Mouse (Mus musculus) hindbrain, embryonic 16.5 days (tissue): ENCODE measurements around the gene Wdr4. TPM values are rescaled to one million over a fixed set of nuclear protein-coding genes. Genes with fewer than 3 reads are reported as not detected.
"Not testable (repeated sequence)": the region's sequence is repeated elsewhere in the genome, so short reads cannot be mapped to it uniquely, and the experiment has no call there.

Source experiments
- ATAC-seq: fragments of 200-750 bp; cut with Nextera tagmentation; 2 replicates; pipeline ENCODE4 v1.8.0; 2017; ENCODE audit warnings: moderate TSS enrichment, moderate library complexity
- H3K27ac ChIP-seq: fragments of 300-500 bp; sonication (generic); 2 replicates; pipeline ENCODE4 v1.5.1; 2014; ENCODE audit warnings: low read depth, mild to moderate bottlenecking, control low read depth, low read length, moderate library complexity
- H3K27me3 ChIP-seq: fragments of 300-500 bp; sonication (generic); replicated peaks from 2 replicates; pipeline ENCODE4 v1.6.1; 2014; ENCODE audit warnings: low read length; ENCODE audit not compliant: control insufficient read depth, insufficient read depth
- H3K36me3 ChIP-seq: fragments of 300-500 bp; sonication (generic); 2 replicates; pipeline ENCODE4 v1.6.1; 2014; ENCODE audit warnings: mild to moderate bottlenecking, low read length, moderate library complexity, mixed read lengths; ENCODE audit not compliant: control insufficient read depth, insufficient read depth
- H3K4me1 ChIP-seq: fragments of 300-500 bp; sonication (generic); 2 replicates; pipeline ENCODE4 v1.6.1; 2014; ENCODE audit warnings: low read depth, low read length; ENCODE audit not compliant: control insufficient read depth, insufficient read depth
- H3K4me2 ChIP-seq: fragments of 300-500 bp; sonication (generic); 2 replicates; pipeline ENCODE4 v1.6.1; 2014; ENCODE audit warnings: mild to moderate bottlenecking, low read length, control low read depth, moderate library complexity
- H3K4me3 ChIP-seq: fragments of 300-500 bp; sonication (generic); 2 replicates; pipeline ENCODE4 v1.5.1; 2014; ENCODE audit warnings: mild to moderate bottlenecking, low read length, control low read depth, moderate library complexity
- H3K9ac ChIP-seq: fragments of 300-500 bp; sonication (generic); 2 replicates; pipeline ENCODE4 v1.6.1; 2014; ENCODE audit warnings: low read depth, mild to moderate bottlenecking, control low read depth, low read length, moderate library complexity
- H3K9me3 ChIP-seq: fragments of 300-500 bp; sonication (generic); 2 replicates; pipeline ENCODE4 v1.6.1; 2014; ENCODE audit warnings: mild to moderate bottlenecking, low read length, moderate library complexity; ENCODE audit not compliant: control insufficient read depth
- WGBS: fragments of 180-500 bp; shearing (Covaris S2); extraction: QIAGEN DNeasy Blood & Tissue Kit; methylation state at CpG from one replicate; pipeline ENCODE4 v1.1.7; 2014; 5-methylcytosine and 5-hydroxymethylcytosine counted together
- polyA plus RNA-seq: library from polyadenylated mRNA; unstranded; fragments of >200 nt; fragmentation: Nextera tagmentation; extraction: Ambion mirVana; gene quantifications from 2 replicates; pipeline ENCODE4 v1.2.1, GENCODE M21; 2015

The Wdr4 gene
- polyA plus RNA-seq, 1 experiment from 2014 or later = 38.1 TPM

DNA sequence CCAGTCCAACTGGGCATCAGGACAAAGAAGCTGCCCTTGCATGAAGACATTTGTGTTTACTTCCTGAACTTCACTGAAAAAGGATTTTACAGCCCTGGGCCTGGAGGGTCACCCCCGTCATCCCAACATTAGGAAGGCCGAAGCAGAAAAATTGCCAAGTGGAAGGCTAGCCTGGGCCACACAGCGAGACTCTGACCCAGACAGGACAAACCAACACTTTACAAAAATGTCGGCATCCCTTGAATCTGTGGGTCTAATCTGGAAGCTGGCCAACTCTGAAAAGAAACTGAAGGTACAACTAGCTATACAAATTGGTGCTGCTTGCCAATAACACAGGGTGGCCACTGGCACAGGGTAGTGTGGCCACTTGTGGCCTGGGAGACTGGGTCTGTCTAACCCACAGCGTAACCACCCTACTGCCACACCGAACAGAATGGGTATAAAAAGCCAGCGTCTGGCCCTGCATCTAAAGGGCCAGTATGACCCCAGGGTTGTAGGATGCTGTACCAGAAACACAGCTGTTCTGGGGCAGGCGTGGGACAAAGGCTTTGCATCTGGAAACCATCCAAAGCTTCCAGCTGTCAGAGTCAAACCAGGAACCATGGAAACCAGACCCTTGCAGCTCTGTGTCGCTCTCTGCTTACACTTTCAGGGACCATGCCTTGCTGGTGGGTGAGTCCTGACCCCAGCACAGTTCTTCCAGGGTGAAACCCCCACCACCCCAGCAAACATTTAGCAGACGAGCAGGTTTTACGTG is 37.5 kb upstream of the Wdr4 start:
- peaks cover 12% of the 10 kb centered on the region for H3K4me1 ChIP-seq
- no peak overlapping the region for H3K9ac ChIP-seq
- no peaks in the 10 kb centered on the region for H3K27me3 ChIP-seq
- H3K36me3 ChIP-seq = no peaks in the 10 kb centered on the region
- ATAC-seq = peak; percentile 73
- WGBS = 43% methylated on average over 11 of the region's 11 CpGs
- no peak overlapping the region for H3K4me2 ChIP-seq
- no peak overlapping the region for H3K4me3 ChIP-seq
- peak overlapping the region; percentile 52 for H3K27ac ChIP-seq
- H3K9me3 ChIP-seq = no peaks in the 10 kb centered on the region

DNA sequence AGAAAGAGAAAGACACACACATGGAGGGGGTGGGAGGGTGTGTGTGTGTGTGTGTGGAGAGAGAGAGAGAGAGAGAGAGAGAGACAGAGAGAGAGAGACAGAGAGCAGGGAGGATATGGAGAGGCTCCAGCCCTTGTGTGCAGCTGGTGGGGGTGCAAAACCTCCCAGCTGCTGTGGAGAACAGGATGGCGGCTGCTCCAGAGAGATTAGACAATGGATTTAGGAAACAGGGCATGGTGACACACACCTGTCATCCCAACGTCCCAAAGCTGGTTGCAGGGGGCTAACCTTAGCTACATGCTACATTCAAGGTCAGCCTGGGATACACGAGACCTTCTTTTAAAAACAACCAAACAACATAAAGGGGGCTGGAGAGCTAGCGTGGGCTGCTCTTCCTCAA is 36.5 kb upstream of the Wdr4 start:
- H3K4me3 ChIP-seq = no peak overlapping the region
- no peak for ATAC-seq
- no peaks in the 10 kb centered on the region for H3K36me3 ChIP-seq
- H3K9ac ChIP-seq = no peak overlapping the region
- H3K9me3 ChIP-seq = no peaks in the 10 kb centered on the region
- 73% methylated on average over 4 of the region's 4 CpGs for WGBS
- H3K27me3 ChIP-seq = no peaks in the 10 kb centered on the region
- H3K4me2 ChIP-seq = no peak overlapping the region
- H3K27ac ChIP-seq = no peak overlapping the region
- peaks cover 12% of the 10 kb centered on the region for H3K4me1 ChIP-seq

DNA sequence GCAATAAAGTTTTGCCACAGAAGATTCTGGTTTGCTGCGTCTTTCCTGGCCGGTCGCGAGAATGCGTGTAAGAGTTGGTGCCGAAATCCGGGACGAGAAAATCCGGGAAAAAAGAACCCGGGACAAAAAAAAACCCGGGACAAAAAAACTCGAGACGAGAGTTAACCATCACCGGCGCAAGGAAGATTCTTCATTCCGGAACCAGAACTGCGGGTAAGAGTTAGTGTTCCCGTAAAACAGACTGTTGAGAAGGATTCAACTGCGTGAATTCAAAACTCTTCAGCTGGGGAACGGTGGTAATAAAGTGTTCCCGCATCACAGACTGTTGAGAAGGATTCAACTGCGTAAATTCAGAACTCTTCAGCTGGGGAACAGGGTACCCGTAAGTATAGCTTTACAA is 32.8 kb upstream of the Wdr4 start:
- not testable (repeated sequence) for H3K9ac ChIP-seq

GRCm38 (mm10) chr17:31549389-31549788 is 29.6 kb upstream of the Wdr4 start:
- 61% methylated on average over 8 of the region's 8 CpGs for WGBS
- H3K9me3 ChIP-seq = no peaks in the 10 kb centered on the region
- H3K4me3 ChIP-seq = no peak overlapping the region
- no peaks in the 10 kb centered on the region for H3K27me3 ChIP-seq
- no peak overlapping the region for H3K27ac ChIP-seq
- no peaks in the 10 kb centered on the region for H3K4me1 ChIP-seq
- H3K36me3 ChIP-seq = no peaks in the 10 kb centered on the region
- no peak overlapping the region for H3K9ac ChIP-seq
- H3K4me2 ChIP-seq = no peak overlapping the region
- no peak for ATAC-seq

More for the DNA sequence above, 32.8 kb upstream of the Wdr4 start:
- not testable (repeated sequence) for H3K4me2 ChIP-seq, H3K4me3 ChIP-seq, H3K27me3 ChIP-seq, H3K4me1 ChIP-seq, H3K36me3 ChIP-seq, H3K27ac ChIP-seq, ATAC-seq, H3K9me3 ChIP-seq
- WGBS = 95% methylated on average over 23 of the region's 23 CpGs

DNA sequence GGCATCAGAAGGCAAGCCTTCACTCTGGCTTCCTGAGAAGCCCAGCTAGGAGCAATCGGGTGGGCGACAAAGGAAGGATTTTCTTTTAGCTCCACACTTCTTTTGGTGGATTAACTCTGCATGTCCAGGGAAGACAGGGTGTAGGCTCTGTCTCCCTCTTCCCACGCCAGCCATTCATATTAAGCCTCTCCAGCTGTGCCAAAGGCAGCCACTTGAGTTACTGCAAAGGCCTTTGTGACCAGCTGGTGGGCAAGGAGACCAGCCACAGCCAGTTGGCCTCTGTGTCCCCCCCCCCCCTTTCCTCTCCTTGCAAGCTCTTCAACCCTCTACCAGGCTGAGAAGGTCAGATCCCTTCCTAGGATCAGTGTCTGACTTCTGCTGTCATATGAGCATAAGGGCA is 28.2 kb upstream of the Wdr4 start:
- H3K4me3 ChIP-seq = no peak overlapping the region
- H3K9ac ChIP-seq = no peak overlapping the region
- H3K27me3 ChIP-seq = no peaks in the 10 kb centered on the region
- no peak overlapping the region for H3K4me2 ChIP-seq
- no peaks in the 10 kb centered on the region for H3K9me3 ChIP-seq
- WGBS = 60% methylated on average over 3 of the region's 3 CpGs
- H3K4me1 ChIP-seq = no peaks in the 10 kb centered on the region
- ATAC-seq = no peak
- no peaks in the 10 kb centered on the region for H3K36me3 ChIP-seq
- H3K27ac ChIP-seq = no peak overlapping the region

GRCm38 (mm10) chr17:31546444-31547196 is 26.8 kb upstream of the Wdr4 start:
- no peak for ATAC-seq
- 87% methylated on average over 9 of the region's 9 CpGs for WGBS
- Histone ChIP-seq H3K36me3 (no peaks in the 10 kb centered on the region), H3K27me3 (no peaks in the 10 kb centered on the region), H3K4me3 (no peak overlapping the region), H3K9me3 (no peaks in the 10 kb centered on the region), H3K4me2 (no peak overlapping the region), H3K9ac (no peak overlapping the region), H3K4me1 (no peaks in the 10 kb centered on the region), H3K27ac (no peak overlapping the region)

DNA sequence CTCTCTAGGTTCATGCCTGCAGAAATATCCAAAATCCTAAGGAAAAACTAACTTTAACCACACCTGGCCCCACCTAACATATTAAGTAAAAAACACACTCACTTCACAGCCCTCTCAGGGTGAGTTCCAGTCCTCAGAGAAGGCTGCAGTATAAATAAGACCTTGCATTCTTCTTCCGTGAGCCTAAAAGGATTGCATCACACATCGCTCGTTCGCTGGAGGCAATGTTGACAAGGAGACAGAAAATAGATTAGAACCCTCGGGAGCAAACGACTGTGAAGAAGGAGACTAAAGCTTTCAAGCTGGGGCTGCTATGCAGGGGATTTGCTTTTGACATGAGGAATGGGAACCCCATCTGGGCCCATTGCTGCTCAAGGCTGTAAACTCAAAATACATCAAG is 23.8 kb upstream of the Wdr4 start:
- 23% methylated on average over 6 of the region's 6 CpGs for WGBS
- ATAC-seq = no peak
- H3K4me2 ChIP-seq = no peak overlapping the region
- no peak overlapping the region for H3K27ac ChIP-seq
- H3K36me3 ChIP-seq = no peaks in the 10 kb centered on the region
- no peaks in the 10 kb centered on the region for H3K9me3 ChIP-seq
- no peaks in the 10 kb centered on the region for H3K4me1 ChIP-seq
- no peaks in the 10 kb centered on the region for H3K27me3 ChIP-seq
- H3K4me3 ChIP-seq = no peak overlapping the region
- no peak overlapping the region for H3K9ac ChIP-seq

DNA sequence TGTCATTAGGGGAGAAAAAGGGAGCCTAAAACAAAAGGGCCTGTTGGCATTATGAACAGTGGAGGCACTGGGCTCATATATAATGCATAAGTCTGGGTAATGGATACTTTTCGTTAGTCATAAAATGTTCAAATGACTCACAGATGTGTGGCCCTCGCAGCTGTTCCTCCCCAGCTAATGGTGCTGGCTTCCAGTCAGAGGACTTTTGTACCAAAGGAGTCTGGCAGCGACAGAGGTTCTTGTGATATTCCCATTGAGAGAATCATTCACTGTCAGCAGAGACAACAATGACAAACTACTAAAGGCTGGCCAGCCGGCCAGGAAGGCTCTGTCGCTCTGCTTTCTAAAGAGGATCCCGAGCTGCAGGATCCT is 21.7 kb upstream of the Wdr4 start:
- Histone ChIP-seq H3K27me3 (no peaks in the 10 kb centered on the region), H3K36me3 (no peaks in the 10 kb centered on the region), H3K4me1 (no peaks in the 10 kb centered on the region), H3K4me3 (no peak overlapping the region), H3K9ac (no peak overlapping the region), H3K27ac (peak overlapping the region; percentile 49), H3K9me3 (no peaks in the 10 kb centered on the region), H3K4me2 (no peak overlapping the region)
- 20% methylated on average over 6 of the region's 6 CpGs for WGBS
- ATAC-seq = 0 out of 2 replicates have a peak, but pooled peaks have one; percentile 46

- Histone ChIP-seq H3K27ac (peak overlapping the region; percentile 54), H3K9ac (no peak overlapping the region), H3K4me1 (peaks cover 1% of the 10 kb centered on the region), H3K4me3 (no peak overlapping the region), H3K4me2 (no peak overlapping the region), H3K27me3 (no peaks in the 10 kb centered on the region), H3K36me3 (no peaks in the 10 kb centered on the region), H3K9me3 (no peaks in the 10 kb centered on the region)
- ATAC-seq = no peak
- 46% methylated on average over 4 of the region's 4 CpGs for WGBS
Observed at GRCm38 (mm10) chr17:31540809-31541459, 21.2 kb upstream of the Wdr4 start.
